Mouse (Mus musculus): ENCODE data around the gene Psmd3. TPM values are rescaled to one million over a fixed set of nuclear protein-coding genes. Genes with fewer than 3 reads are reported as not detected.
"Not testable (repeated sequence)": the region's sequence is repeated elsewhere in the genome, so short reads cannot be mapped to it uniquely, and the experiment has no call there.

The Psmd3 gene
- total RNA-seq, 2 experiments from 2014 or later, result 101 to 106 TPM

- intact Hi-C loops (cut with DNase I), result no loop called here
- Histone ChIP-seq H3K27ac (peak overlapping the region; percentile 32; the same call in 1 of the 2 replicates), H3K4me3 (no peak overlapping the region)
- DNase-seq, result peak; percentile 25
- no peak for TF ChIP-seq CTCF (IDR thresholded peaks at IDR 0.05)
Measured at GRCm38 (mm10) chr11:98731134-98731533, 48.8 kb downstream of the Psmd3 start.

DNA sequence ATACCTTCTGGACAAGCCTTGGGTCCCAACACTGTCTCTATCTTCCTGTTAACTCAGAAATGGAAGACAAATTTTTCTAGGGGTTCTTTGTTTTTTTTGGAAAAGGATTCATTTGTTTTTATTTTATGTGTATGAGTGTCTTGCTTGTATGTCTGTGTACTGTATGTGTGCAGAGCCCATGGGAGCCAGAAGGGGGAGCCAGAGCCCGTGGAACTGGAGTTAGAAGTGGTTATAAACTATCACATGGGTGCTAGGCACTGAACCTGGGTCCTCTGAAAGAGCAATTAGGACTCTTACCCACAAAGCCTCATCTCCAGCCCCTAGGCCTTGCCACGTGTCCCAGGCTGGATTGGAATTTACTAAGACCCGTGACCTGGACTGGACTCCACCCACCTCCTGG is 51.7 kb downstream of the Psmd3 start:
- peak; percentile 45 for TF ChIP-seq CTCF (IDR thresholded peaks at IDR 0.05)
- Histone ChIP-seq H3K27ac (no peak overlapping the region), H3K4me3 (no peak overlapping the region)
- intact Hi-C loops (cut with DNase I), result no loop called here
- peak; percentile 15 for DNase-seq

DNA sequence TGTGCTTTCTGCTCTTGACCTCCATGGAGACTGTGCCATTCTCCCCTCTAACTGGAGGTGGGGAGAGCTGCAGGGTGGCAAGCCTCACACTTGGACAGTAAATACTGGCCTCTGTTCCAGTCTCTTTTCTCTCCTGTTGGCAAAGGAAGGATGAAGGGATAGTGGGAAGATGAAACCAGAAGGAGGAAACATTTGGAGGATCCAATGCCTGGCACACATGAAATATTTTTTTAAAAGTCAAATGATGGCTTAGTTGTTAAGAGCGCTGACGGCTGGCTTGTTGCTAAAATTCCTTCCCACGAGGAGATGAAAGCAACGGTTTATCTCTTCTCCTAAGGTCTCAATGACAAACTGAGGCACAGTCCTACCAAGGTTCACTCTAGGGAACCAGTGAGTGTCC is 52.8 kb downstream of the Psmd3 start:
- intact Hi-C loops (cut with DNase I), result no loop called here
- H3K27ac ChIP-seq, result no peak overlapping the region
- peak; percentile 7 for DNase-seq
- no peak for TF ChIP-seq CTCF (IDR thresholded peaks at IDR 0.05)
- no peak overlapping the region for H3K4me3 ChIP-seq

DNA sequence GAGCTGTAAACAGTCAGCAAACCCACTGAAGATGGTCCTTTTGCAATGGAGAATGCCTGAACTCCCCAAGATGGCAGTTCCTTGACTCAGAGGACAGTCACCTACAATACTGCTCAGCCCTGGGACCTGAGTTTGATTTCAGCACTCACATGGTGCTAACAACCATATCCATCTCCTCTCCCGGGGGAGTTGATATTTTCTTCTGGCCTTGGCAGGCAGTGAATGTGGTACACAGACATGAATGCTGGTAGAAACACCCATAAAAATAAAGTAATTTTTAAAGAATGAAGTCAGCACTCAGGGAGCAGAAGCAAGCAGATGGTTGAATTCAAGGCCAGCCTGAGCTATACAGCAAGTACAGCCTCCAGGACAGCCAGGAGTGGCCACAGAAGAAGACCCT is 53.8 kb downstream of the Psmd3 start:
- Histone ChIP-seq H3K4me3 (no peak overlapping the region), H3K27ac (no peak overlapping the region)
- DNase-seq, result peak; percentile 7
- intact Hi-C loops (cut with DNase I), result no loop called here
- no peak for TF ChIP-seq CTCF (IDR thresholded peaks at IDR 0.05)

- intact Hi-C loops (cut with DNase I); H3K27ac ChIP-seq; H3K4me3 ChIP-seq; DNase-seq: not testable (repeated sequence)
Measured at GRCm38 (mm10) chr11:98737220-98737619, 54.9 kb downstream of the Psmd3 start.

GRCm38 (mm10) chr11:98738428-98738911 is 56.1 kb downstream of the Psmd3 start:
- DNase-seq, result peak; percentile 45
- TF ChIP-seq CTCF (IDR thresholded peaks at IDR 0.05), result no peak
- H3K27ac ChIP-seq, result peak overlapping the region; percentile 65
- H3K4me3 ChIP-seq, result no peak overlapping the region
- intact Hi-C loops (cut with DNase I), result no loop called here

DNA sequence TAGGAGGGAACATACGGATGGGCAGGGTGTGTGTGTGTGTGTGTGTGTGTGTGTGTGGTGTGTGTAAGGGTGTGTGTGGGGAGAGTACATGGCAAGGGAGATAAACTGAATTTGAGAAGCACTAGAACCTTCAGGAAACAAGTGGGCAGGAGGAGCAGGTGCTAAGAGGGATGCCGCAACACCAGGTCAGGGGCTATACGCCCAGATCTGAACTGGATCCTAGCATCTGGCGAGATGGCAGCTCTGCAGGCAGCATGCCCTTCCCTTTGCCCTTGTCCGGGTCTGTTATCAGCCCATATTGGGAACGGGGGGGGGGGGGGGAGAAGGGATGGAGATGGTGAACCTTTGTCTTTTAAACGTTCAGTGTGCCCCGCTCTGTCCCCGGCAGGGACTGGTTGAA is 56.6 kb downstream of the Psmd3 start:
- peak; percentile 63 for DNase-seq
- no peak for TF ChIP-seq CTCF (IDR thresholded peaks at IDR 0.05)
- intact Hi-C loops (cut with DNase I), result no loop called here
- no peak overlapping the region for H3K4me3 ChIP-seq
- peak overlapping the region; percentile 65; the same call in 1 of the 2 replicates for H3K27ac ChIP-seq

GRCm38 (mm10) chr11:98740026-98740392 is 57.7 kb downstream of the Psmd3 start:
- DNase-seq, result peak; percentile 45
- peak overlapping the region; percentile 100 for H3K27ac ChIP-seq
- TF ChIP-seq CTCF (IDR thresholded peaks at IDR 0.05), result no peak
- intact Hi-C loops (cut with DNase I), result no loop called here
- peak overlapping the region; percentile 77 for H3K4me3 ChIP-seq

DNA sequence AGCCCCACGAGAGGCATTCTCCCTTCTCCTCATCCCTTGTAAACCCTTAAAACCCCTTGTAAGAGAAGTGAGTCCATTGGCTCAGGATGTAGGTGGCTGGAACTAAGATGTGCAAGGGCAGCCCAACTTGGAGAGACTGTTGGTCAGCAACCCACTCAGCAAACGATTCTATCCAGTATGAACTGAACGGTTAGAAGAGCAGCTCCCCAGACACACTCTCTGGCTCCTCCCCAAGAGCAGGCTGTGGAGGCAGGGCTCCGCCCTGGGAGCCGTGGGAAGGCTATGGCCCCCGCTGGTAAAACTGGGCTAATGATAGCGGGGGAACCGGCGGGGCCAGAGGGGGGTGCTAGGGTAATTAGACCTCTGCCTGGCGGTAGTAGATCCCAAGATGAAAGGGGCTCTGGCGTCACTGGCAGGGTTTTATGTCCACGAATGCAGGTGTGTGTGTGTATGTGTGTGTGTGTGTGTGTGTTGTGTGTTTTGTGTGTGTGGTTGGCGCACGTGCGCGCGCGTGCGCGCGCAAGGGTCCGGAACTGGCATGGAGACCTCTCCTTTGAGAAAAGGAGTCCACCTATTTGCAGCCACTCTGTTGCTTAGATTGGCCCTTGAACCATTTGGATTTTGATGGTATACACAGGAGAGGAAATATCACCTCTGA is 58.2 kb downstream of the Psmd3 start, which contains the start of gene Thra:
Gene Thra (plus strand): TSS at position 246 of the 658 bp plus-strand sequence.
- peak; percentile 87 for DNase-seq
- peak within 1 kb of the TSS; percentile 77 for H3K4me3 ChIP-seq
- TF ChIP-seq CTCF (IDR thresholded peaks at IDR 0.05), result no peak
- intact Hi-C loops (cut with DNase I), result loop anchor here (1.0 kb wide), 1 partner anchor 46 kb away; no protein-coding TSS in a partner anchor
- H3K27ac ChIP-seq, result peak within 1 kb of the TSS; percentile 100

DNA sequence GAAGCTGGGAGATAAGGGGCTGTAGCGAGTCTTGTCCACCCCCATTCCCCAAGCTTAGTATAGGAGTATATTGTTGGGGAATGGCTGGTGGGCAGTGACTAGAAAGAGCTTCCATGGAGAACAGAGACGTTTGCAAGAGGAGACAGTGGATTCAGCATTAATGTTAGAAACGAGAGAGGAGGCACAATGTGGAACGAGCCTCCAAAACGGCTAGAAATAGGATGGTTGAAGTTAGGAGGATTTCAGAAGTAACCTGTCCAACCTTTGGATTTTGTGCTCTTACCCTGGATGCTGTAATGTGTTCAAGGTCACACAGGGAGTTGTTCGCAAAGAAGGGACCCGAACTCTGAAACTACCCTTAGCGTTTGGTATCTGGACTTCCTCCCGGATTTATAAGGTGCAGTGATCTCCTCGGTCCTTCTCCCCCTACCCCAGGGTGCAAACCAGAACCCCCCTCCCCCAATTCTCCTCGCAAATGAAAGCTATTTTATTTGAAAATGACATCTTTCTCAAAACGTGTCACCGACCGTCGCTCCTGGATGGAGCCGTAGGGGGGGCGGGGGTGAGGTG is 58.8 kb downstream of the Psmd3 start:
- no peak for DNase-seq
- intact Hi-C loops (cut with DNase I), result loop anchor here (1.0 kb wide), 1 partner anchor 45 kb away; no protein-coding TSS in a partner anchor
- no peak for TF ChIP-seq CTCF (IDR thresholded peaks at IDR 0.05)
- peak overlapping the region; percentile 100 for H3K27ac ChIP-seq
- peak overlapping the region; percentile 77 for H3K4me3 ChIP-seq

GRCm38 (mm10) chr11:98741622-98742396 is 59.5 kb downstream of the Psmd3 start:
- Histone ChIP-seq H3K4me3 (peak overlapping the region; percentile 77), H3K27ac (peak overlapping the region; percentile 100)
- TF ChIP-seq CTCF (IDR thresholded peaks at IDR 0.05), result peak; percentile 72
- peak; percentile 94 for DNase-seq
- intact Hi-C loops (cut with DNase I), result loop anchor here (1.0 kb wide), 1 partner anchor 44 kb away; no protein-coding TSS in a partner anchor

DNA sequence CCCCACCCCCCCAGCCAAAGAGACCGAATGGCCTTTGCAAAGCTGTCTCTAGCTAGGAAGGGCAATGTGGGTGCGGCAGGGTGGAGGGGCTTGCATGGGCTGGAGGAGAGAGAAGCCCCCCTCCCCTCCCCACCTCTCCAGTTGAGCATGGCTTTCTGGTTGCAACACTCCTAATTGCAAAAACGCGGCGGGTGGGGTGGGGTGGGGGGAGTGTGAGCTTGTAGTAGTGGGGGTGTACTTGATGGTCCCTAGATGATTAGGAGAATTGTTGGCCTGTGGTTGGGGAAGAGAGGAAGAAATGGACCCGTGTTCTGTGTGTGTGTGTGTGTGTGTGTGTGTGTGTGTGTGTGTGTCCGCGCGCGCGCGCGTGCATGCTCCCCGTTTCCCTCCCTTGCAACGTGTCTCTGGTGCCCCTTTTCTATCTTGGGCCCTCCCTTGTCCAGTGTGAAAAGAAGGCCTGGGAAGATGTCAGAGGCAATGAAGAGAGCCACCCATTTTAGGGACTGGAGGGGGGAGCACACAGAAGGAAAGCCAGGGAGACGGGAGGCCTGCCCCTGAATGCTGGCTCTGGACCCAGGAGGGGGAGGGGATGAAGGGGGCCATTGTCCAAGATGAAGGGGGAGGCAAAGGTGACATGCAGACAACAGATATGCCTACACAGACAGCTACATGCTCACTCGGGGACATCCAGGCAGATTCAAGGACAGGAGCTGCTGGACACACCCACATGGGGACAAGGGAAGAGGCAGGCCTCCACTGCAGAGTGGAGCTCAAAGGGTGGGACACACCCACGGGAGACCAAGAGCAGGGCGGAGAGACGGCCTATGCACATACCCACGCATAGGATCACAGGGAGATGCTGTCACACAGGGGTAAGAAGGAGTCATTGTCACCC is 60.3 kb downstream of the Psmd3 start:
- no peak for TF ChIP-seq CTCF (IDR thresholded peaks at IDR 0.05)
- peak overlapping the region; percentile 100 for H3K27ac ChIP-seq
- intact Hi-C loops (cut with DNase I), result no loop called here
- H3K4me3 ChIP-seq, result peak overlapping the region; percentile 77
- DNase-seq, result peak; percentile 56
